Mouse (Mus musculus) kidney, adult 8-10 months (tissue): Measurements from ENCODE around the gene Ubqln1.

Experiments
- DNase-seq, 2 experiments: peaks; one replicate each; pipeline ENCODE4 v3.0.0; 2022

The Ubqln1 gene

DNA sequence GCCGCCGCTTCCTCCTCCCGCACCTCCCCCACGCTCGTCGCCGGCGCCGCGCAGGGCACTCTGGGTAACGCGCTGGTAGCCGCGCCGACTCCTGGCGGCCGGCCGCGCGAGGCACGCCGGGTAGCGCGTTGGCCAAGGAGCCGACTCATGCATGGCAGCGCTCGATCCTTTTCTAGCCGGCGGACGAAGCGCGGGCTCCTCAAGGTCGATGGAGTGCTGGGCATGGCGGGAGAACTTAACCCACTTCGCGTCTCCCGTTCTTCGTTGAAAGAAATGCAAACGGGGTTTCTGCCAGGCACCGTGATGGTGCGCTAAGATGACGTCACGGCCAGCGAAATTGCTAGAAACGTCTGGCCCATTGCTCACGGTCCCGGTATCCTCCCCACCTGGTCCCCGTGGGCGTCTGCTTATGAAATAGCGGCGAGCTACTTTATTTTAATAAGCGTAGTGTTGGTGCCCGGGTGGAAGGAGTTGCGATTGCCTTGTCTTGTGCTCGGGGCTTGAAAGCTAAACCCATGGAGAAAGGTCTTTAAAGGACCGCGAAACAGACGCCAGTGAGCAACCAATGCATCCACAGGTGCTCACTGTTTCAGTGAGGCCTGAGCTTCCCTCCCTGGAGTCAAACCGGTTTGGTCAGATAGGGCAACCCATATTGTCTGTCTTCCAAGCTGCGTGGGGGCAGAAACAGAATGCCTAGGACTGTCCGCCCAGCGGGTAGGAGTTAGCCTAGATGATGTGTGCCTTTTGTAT lies at the start of gene Ubqln1:
TSS of gene Ubqln1 (minus strand) at position 62 of the 750 bp plus-strand sequence.
- DNase-seq: peak; percentile 81 to 85

DNA sequence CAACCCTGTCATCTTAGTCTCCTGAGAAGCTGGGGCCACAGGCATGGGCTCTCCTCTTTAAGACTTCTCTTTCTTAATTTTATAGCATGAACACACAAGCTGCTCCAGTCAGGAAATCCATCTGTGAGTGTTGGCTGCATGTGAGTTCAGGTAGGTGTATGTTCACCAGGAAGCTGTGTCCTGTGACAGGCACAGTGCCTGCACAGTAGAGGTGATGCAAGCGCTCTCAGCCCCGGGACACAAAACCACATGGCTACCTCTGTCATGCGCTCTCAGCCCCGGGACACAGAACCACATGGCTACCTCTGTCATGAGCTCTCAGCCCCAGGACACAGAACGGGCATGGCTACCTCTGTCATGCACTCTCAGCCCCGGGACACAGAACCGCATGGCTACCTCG lies 48.1 kb upstream of the Ubqln1 start:
- no peak for DNase-seq

DNA sequence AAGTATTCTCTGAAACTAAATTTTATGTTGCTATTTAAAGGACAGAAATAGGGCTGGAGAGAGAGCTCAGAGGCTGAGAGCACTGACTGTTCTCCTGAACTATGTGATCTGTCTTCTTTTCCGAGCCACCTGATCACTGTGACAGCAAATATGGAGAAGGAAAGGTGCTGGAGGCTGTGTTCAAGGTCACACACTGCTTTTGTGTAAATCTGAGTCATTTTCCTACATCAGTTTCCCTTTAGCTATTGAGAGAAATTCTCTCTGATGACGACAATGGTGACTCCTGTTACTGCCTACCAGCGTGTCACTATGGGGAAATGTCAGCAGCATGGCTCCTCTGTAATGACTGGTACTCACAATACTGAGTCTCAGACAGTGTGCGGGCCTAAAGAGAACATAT lies 46.2 kb upstream of the Ubqln1 start:
- no peak for DNase-seq

DNA sequence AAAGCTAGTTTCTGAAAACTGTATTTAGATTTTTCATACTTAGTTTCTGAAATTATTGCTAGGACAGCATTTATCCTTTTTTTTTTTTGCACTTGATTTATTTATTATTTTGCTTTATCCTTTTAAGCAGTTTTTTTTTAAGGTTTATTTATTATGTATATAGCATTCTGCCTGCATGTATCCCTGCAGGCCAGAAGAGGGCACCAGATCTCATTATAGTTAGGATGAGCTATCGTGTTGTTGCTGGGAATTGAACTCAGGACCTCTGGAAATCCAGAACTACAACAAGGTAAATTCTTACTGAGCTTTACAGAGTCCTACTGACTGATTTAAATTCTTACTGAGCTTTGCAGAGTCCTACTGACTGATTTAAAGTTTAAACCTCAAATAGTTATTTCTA lies 37.8 kb upstream of the Ubqln1 start:
- DNase-seq: no peak

DNA sequence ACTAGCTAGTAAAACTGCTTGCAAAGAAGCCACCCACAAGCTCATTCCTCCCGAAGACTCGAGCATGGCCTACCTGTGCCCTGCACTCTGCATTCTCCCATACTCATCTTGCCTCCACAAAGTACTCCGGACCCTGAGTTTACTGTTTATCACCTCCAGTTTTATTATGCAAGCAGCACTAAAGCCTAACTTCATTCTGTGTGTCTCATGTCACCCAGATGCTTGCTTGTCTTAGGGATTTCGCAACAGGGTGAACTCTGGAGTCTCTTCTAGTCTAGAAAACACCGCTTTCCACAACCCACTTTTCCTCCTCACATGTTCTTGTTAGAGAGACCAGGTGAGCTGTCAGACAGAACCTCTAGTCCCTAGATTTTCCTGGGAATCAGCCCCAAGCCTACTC lies 33.5 kb upstream of the Ubqln1 start:
- DNase-seq: peak in 1 of 2 experiments; percentile 11

DNA sequence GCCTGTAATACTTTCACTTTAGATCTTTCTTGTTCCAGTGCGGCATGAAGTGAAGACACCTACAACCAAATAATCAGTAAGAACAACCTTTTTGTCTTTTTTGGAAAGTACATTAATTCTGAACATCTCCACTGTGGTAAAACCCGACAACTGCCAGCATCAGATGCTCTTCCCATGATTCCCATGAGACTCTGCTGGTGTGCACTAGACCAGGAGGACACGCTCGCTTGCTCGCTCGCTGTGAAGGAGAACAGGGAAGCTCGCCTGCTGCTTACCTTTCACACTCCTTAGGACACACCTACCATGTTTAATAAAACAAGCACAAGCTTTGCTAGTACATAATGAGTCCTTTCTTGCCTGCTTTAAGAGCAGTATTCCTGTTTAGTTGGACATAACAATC lies 21.1 kb upstream of the Ubqln1 start:
- DNase-seq: no peak

DNA sequence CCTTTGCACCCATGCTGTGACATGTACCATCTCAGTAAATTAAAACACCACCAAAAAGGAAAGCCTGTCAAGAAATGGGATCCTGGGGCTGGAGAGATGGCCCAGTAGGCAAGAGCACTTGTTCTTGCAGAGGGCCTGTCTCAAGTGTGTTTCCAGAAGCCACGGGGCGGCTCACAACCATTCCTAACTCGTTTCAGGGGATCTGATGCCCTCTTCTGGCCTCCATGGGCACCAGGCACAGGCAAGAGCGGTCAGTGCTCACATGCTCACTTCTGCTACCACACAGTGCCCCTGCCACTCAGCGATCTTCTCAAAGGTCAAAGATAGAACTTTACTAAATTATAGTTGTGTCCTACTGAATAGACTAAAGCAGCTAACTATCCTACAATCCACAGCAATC lies 17.2 kb upstream of the Ubqln1 start:
- peak; percentile 54 to 72 for DNase-seq

DNA sequence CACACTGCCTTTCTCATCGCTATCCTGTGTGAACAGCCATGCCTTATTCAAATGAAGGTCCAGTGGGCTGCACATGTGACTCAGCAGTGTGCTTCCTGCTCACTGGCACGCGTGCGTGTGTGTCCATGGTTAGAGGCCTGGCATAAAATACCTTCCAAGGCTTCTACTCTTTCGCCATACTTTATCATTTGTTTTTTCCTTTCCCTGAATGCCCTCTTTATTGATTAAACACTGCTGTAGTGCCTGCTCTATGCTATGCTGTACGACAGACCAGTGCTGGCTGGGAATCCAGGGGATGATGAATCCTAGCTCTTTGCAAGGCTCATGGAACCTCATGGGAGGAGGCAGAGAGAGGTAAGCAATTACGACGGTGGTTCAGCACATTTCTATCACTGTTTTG lies 16.6 kb upstream of the Ubqln1 start:
- no peak for DNase-seq

DNA sequence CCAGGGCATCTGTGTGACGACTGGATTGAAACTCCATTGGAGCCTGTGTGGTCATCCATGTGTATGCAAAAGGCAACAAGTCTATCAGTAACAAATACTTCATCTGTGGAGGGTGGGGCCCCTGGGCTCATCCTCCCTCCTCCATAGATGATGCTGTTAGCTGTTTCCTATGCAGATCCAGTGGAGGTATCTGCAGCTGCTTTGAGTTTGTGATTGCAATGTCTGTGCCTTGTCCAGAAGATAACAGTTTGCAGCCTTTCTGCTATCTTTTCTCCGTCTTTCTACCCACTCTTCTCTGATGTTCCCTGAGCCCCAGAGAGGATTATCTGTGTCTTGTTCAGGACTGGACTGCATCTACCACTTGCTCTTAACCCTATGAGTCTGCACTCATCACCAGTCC lies 13.2 kb upstream of the Ubqln1 start:
- no peak for DNase-seq

DNA sequence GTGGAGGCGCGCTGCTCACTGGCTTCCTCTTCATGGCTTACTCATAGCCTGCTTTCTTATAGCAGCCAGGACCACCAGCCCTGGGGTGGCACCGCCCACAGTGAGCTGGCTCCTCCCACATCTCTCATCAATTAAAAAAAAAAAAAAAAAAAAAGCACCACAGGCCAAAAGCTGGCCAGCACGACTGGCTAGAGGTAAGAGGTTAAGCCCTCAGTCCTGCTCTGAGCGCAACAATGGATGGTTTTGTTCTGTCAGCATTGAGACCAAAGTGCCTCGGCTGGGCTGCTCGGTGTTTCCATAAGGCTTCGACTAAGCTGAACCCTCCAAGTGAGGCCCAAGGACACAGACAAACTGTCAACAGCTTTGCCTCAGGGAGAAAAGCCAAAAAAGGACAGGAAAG lies 10.2 kb upstream of the Ubqln1 start:
- DNase-seq: no peak

DNA sequence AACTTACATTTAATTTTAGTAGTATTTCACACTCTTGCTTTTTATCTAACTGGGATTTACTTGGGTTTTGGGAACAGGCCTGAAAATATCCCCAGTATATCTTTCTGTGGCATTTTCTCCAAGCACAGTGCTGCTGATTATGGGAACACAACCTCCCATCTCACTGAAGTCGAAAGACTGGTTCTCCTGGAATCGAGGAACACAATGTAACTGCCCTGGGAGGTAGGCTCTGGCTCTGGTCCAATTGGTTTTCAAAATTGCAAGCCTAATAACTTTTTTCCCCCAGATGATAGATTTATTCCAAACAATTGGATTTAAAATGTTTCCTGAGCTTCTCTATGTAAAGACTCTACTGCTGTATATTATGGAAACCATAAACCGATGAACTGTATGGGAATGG lies 4.8 kb upstream of the Ubqln1 start:
- peak; percentile 37 to 41 for DNase-seq

DNA sequence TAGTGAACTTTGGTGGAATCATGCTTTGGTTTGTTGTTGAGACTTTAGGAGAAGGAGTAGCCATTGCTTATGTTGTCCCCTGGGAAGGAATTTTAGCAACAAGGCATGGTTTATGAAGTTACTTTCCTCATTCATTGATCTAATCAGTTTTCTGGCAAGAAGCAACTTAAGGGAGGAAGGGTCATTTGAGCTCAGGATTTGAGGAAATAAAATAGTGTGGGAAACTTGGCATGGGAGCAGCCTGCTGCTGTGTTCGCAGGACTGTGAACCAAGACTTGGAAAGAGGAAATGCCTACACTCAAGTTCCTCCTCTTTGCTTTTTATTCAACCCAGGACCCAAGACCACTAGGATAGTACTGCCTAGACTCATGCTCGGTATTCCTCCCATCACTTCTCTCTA lies 2.1 kb upstream of the Ubqln1 start:
- DNase-seq: no peak

DNA sequence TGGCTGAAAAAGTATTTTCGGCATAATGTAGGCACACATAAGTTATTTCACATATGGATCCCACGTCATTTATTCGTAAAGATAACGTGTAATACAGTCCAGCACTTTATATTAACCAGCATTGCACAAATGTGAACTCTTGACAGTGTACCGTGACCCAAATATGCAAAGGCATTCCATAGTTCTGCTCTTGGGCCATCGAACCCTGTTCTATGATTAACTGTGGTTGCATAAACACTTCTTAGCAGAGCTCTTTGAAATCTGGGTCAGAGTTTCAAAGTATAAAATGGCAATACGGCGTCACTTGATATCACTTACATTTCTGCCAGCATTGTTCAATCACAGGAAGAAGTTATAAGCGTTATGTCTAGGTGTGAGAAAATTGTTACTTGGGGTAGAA lies 942 bp upstream of the Ubqln1 start:
- peak; percentile 33 to 77 for DNase-seq

DNA sequence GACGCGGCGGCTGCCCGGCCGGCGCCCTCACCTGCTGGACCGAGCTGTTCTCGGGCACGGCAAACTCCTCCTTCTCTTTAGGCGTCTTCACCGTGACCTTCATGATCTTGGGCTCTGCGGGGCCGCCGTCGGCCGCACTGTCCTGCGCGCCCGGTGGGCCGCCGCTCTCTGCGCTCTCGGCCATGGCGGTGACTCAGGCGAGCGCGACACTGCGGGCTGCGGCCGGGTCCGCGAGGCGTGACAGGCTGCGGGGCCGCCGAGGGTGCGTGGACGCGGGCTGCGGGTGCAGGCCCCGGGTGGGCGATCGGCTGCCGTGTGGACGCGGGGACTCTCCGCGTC lies 231 bp downstream of the Ubqln1 start:
- DNase-seq: no peak

DNA sequence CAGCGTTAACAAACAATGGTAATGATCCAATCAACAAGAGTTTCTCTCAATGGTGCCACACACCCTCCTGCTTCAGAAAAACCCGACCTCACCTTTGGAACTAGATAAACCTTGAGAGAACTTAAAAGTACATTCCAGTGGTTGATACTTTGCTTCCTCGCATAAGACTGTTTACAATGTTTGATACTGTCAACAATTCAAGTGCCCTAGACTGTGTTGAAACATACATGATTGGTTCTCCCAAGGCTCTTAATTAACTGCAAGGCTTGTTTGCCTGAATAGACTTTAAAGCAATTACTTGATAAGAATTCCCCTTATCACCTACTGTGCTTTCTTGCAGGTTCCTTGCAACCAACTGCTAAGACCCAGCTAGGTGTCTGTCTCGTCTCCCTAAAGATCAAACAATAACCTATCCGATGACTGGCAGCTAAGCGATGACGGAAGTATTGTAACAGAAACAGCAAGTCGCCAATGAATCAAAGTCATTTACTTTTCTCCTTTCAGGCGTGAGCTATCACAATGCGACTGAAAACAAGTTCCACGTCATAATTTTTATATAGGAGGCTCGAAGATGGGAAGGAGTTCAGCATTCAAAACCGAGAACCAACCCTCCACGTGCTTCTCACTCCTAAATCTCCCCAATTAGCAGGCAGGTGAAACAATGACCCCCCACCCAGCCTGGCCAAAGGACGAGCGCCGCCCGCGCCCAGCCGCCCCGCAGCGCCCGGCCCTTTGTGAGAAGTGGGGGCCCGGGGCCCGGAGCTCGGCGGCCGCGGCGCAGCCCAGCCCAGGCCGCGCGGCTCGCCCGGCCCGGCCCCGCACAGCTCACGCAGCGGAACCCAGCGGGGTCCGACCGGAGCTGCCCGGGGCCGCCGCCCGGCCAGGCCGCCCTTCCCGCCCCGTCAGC lies 854 bp downstream of the Ubqln1 start:
- no peak for DNase-seq

DNA sequence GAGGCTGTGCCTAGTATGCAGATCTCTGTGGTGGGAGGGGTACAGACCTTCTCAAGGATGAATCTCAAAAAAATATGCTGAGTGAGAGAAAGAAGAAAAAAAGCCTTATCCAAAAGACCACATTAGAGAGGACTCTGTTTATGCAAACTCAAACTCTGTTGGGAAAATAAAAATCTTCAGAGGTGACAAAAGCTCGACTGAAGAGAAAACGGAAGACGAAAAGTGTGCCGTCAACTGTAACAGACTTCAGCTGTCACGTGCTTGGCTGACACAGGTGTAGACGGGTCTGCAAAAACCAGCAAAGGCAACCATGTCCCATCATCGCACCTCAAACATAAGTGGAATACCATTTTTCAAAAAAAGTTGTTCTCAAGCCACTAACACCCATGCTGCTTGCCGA lies 1.7 kb downstream of the Ubqln1 start:
- DNase-seq: no peak

DNA sequence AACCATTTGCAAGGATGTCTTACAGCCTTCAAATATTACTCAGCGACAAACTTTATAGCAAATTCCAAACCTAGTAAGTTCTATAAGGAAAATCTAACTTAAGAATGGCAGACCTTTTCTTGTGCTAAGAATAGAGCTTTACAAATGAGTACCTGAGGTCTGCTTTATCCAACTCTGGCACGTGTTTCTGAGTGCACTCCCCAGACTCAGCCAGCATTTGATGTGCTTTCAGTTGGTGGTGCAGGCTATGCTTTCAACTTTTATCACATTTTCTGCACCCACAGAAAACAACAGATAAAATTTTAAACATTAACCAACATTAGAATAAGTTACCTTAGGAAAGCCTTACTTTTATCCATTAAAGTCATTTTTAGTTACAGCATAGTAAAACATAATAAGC lies 2.9 kb downstream of the Ubqln1 start:
- no peak for DNase-seq

DNA sequence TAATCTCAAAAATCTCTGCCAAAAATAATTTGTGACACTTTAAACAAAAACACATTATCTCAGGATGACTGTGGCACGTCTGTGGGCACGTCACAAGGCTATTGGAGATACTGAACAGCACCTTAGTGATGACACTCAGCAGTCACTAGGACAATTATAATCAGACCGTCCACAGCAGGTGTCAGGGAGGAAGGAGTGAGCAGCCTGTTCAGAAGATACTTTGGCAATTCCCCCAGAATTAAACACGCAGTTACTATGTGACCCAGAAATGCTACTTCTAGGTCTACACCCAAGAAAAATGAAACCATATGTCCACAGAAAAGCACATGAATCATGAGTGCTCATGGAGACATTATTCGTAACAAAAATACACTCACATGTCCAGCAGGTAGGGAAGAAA lies 5.0 kb downstream of the Ubqln1 start:
- no peak for DNase-seq

DNA sequence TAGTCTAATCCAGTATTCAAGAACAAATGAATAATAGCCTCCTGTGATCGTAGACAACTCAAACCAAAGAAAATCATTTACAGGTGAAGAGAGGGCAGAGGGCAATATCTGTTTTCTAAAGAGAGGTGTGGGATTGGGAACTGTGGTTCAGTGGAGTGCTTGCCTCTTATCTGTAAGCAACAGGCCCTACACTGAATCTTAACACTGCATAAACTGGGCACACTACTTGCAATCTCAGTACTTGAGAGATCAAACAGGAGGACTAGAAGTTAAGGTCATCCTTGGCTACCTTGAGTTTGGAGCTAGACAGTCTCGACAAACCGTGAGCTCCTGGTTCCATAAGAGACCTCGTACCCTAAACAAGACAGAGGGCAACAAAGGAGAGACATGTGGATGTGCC lies 9.4 kb downstream of the Ubqln1 start:
- no peak for DNase-seq

DNA sequence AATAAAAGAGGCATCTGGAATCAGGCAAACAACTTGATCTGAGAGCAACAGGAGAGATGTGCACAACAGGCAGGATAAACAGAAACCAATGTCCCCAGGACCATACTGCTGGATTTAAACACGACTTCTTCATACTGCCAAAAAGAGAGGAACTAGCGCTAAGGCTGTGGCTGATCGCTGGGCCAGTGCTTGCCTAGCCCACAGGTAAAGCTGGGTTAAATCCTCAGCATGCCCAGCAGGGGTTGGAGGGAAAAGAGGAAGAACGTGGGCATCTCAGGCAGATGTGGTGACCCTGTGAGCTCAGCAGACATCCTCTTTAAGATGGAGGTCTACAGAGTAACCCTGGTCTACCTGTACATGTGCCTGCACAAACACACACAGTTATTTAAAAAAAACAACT lies 10.5 kb downstream of the Ubqln1 start:
- DNase-seq: no peak

DNA sequence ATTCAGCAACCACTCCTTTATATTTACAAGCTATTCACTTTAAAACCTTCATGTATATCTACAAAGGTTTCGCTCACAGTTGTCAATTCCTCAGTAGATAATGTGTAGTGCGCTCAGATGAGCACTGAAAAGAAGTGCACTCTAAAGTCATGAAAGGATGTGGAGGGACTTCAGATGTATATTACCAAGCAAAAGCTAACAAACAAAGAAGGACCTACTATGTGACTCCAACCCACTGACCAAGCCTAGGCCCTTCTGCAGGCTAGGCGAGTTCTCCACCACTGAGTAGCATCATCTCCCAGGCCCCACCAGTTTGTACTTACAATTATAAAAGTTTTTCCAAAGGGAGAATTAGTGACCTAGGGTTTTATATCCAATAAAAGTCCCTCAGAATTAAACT lies 11.3 kb downstream of the Ubqln1 start:
- no peak for DNase-seq

DNA sequence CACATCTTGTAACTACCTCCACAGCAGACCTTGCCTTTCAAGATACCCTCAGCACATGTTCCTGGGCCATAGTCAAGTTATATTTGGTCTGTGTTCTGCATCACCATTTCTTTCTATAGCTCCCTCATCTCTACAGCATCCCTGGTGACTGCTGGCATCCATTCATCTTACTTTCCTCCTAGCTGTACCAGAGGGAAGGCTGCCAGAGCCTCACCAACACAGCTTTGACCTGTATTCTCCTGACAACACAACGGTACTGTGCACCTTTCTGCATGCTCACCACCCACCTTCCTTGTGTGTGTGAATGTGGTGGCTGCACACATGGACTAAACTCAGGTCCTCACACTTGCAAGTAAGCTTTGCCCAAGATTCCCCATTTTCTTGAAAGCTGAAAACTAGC lies 12.6 kb downstream of the Ubqln1 start:
- DNase-seq: no peak

DNA sequence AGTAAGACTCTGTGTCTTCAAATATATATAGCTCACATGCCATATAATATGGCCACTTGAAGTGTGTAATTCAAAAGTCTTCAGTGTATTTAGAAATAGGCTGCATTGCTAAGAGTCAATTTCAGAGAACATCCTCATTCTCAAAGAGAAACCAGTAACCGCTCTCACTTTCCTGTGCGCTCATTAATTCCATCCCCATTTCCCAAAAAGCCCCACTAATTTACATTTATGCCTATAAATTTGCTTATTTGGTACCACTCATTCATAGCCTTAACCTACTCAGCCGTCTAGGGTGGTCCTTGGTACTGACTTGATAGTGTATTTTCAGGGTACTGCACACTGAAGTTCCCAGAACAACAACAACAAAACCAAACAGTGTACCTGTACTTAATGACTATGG lies 13.5 kb downstream of the Ubqln1 start:
- DNase-seq: no peak

DNA sequence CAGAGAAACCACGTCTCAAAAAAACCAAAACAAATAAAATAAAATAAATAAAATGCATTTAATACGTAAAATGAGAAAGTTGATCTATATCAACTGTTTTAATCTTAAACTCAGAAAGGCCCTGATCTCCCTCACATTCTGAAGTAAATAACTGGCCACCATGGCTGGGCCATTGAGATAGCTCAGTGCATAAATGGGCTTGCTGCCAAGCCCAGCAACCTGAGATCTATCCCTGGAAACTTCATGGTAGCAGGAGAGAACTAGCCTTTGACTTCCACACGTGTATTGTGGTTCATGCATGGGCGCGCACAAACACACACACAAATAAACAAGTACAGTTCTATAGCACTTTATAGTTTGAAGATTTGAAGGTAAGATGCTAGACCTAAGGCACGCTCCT lies 14.1 kb downstream of the Ubqln1 start:
- no peak for DNase-seq
